13 mouse cellular contexts compared by ENCODE assay signal in genomic region chr13:103225895-103226815, GRCm38 (mm10).
DNase-seq lines count a peak whose midpoint lies in the region; ATAC-seq and TF ChIP-seq lines count a peak whose summit lies in the region.
"Had no signal": no experiment of that assay in that cellular context is flagged by ENCODE, and none has a peak within 500 bp of the region (broad histone marks: within the 10 kb centered on the region; RNA-seq: fewer than 3 reads in every experiment).

No protein-coding gene starts in this region.

- H3K4me1 ChIP-seq in kidney, postnatal 0 days (replicated peaks; ENCODE audit: insufficient read depth, low read length): no peaks in the 10 kb centered on the region
- H3K4me1 ChIP-seq in midbrain, embryonic 14.5 days (ENCODE audit: control insufficient read depth, insufficient read depth, low read length): peaks cover 11% of the 10 kb centered on the region
- H3K4me1 ChIP-seq: lung, embryonic 15.5 days had no signal

- 51% methylated on average over 17 of the region's 17 CpGs for WGBS in kidney, postnatal 0 days
- WGBS in midbrain, embryonic 14.5 days: 41% methylated on average over 17 of the region's 17 CpGs

- no peaks in the 10 kb centered on the region for H3K36me3 ChIP-seq in kidney, postnatal 0 days (ENCODE audit: insufficient read depth, low read length)
- no peaks in the 10 kb centered on the region for H3K36me3 ChIP-seq in midbrain, embryonic 14.5 days (ENCODE audit: control insufficient read depth, insufficient read depth, low read length)
- H3K36me3 ChIP-seq: embryonic facial prominence, embryonic 13.5 days; heart, embryonic 12.5 days; limb, embryonic 10.5 days; lung, embryonic 15.5 days had no signal

- peak; percentile 63 for ATAC-seq in kidney, postnatal 0 days (replicated peaks; ENCODE audit: low FRiP score, low read depth)
- no peak for ATAC-seq in midbrain, embryonic 14.5 days (ENCODE audit: low FRiP score, low TSS enrichment)
- ATAC-seq: Patski had no signal

- H3K9me3 ChIP-seq in kidney, postnatal 0 days (replicated peaks; ENCODE audit: low read length): no peaks in the 10 kb centered on the region
- H3K9me3 ChIP-seq in midbrain, embryonic 14.5 days (ENCODE audit: control insufficient read depth, low read length): no peaks in the 10 kb centered on the region
- H3K9me3 ChIP-seq: embryonic facial prominence, embryonic 13.5 days; heart, embryonic 12.5 days; limb, embryonic 10.5 days; lung, embryonic 15.5 days had no signal

- no peaks in the 10 kb centered on the region for H3K27me3 ChIP-seq in kidney, postnatal 0 days (ENCODE audit: insufficient read depth, low read length)
- H3K27me3 ChIP-seq in midbrain, embryonic 14.5 days (ENCODE audit: control insufficient read depth, insufficient read depth, low read length): no peaks in the 10 kb centered on the region
- H3K27me3 ChIP-seq: embryonic facial prominence, embryonic 13.5 days; heart, embryonic 12.5 days; lung, embryonic 15.5 days; Patski had no signal

- no peak overlapping the region for H3K9ac ChIP-seq in kidney, postnatal 0 days (ENCODE audit: low read depth, low read length)
- no peak overlapping the region for H3K9ac ChIP-seq in midbrain, embryonic 14.5 days (replicated peaks; ENCODE audit: low read length)
- H3K9ac ChIP-seq: embryonic facial prominence, embryonic 13.5 days; heart, embryonic 12.5 days; lung, embryonic 15.5 days had no signal

- peak; percentile 67 for DNase-seq in adrenal gland, adult 2 months
- no peak for DNase-seq in adrenal gland, adult 18-20 months (ENCODE audit: low spot score in 2 of 2)
- peak; percentile 41 for DNase-seq in kidney, postnatal 0 days (ENCODE audit: low spot score)
- no peak for DNase-seq in kidney, postnatal 14 days
- DNase-seq in adrenal gland, postnatal 36 days: peak; percentile 48 to 63
- DNase-seq in midbrain, embryonic 14.5 days: peak; percentile 57
- no peak for DNase-seq in right cerebral cortex, postnatal 14 days
- no peak for DNase-seq in spleen, postnatal 14 days (ENCODE audit: low spot score in 2 of 2)

- H3K4me3 ChIP-seq in kidney, postnatal 0 days (replicated peaks; ENCODE audit: low read depth, low read length): no peak overlapping the region
- no peak overlapping the region for H3K4me3 ChIP-seq in midbrain, embryonic 14.5 days (replicated peaks; ENCODE audit: low read depth, low read length)
- H3K4me3 ChIP-seq: embryonic facial prominence, embryonic 13.5 days; heart, embryonic 12.5 days; limb, embryonic 10.5 days; lung, embryonic 15.5 days had no signal

- TF ChIP-seq CTCF in kidney, postnatal 0 days (IDR thresholded peaks at IDR 0.05; ENCODE audit: low read depth): no peak

- 0 out of 2 replicates have a peak overlapping the region, but pooled peaks have one; percentile 31 for H3K27ac ChIP-seq in kidney, postnatal 0 days
- peak overlapping the region; percentile 65 for H3K27ac ChIP-seq in midbrain, embryonic 14.5 days (replicated peaks; ENCODE audit: low read depth, low read length)
- H3K27ac ChIP-seq: embryonic facial prominence, embryonic 13.5 days; limb, embryonic 10.5 days; lung, embryonic 15.5 days had no signal

- no peak overlapping the region for H3K4me2 ChIP-seq in kidney, postnatal 0 days (ENCODE audit: low read length)
- H3K4me2 ChIP-seq in midbrain, embryonic 14.5 days (ENCODE audit: low read length): peak overlapping the region; percentile 23
- H3K4me2 ChIP-seq: embryonic facial prominence, embryonic 13.5 days; heart, embryonic 12.5 days; lung, embryonic 15.5 days had no signal

Comparison
In these comparisons a context has a peak if more than half of its experiments do, and no peak if none do; other contexts are left out.
1. DNase-seq: peak in adrenal gland, adult 2 months (single experiment), kidney, postnatal 0 days (single experiment), adrenal gland, postnatal 36 days (2 of 2) and midbrain, embryonic 14.5 days (single experiment); none in adrenal gland, adult 18-20 months (0 of 2), kidney, postnatal 14 days (single experiment), right cerebral cortex, postnatal 14 days (single experiment) and spleen, postnatal 14 days (0 of 2).